Mouse (Mus musculus): ENCODE data around the gene Dtx2.
A peak's percentile ranks its signal among the peaks of the same experiment; 100 is the strongest.

GRCm38 (mm10) chr5:136082345-136082744 is 87.7 kb downstream of the Dtx2 start:
- TF ChIP-seq POLR2A (IDR thresholded peaks at IDR 0.05; ENCODE audit: low read depth, low read length) (no peak), CTCF (conservative IDR thresholded peaks at IDR 0.05 in 1 of 2, IDR thresholded peaks at IDR 0.05 in 1 of 2; ENCODE audit: low read depth in 2 of 2, low read length in 2 of 2) (peak; percentile 18 to 49; a peak in 2 of 4 replicates), TBP (conservative IDR thresholded peaks at IDR 0.05; ENCODE audit: low read depth, low read length) (no peak), UBTF (IDR thresholded peaks at IDR 0.05; ENCODE audit: low read depth, low read length) (no peak), CHD2 (IDR thresholded peaks at IDR 0.05; ENCODE audit: low read length) (no peak), MEF2A (IDR thresholded peaks at IDR 0.05; ENCODE audit: borderline replicate concordance, low read depth, low read length) (no peak)

Data from CH12.LX (cell line).